Mouse (Mus musculus): ENCODE results near the gene Pou3f3.

DNA sequence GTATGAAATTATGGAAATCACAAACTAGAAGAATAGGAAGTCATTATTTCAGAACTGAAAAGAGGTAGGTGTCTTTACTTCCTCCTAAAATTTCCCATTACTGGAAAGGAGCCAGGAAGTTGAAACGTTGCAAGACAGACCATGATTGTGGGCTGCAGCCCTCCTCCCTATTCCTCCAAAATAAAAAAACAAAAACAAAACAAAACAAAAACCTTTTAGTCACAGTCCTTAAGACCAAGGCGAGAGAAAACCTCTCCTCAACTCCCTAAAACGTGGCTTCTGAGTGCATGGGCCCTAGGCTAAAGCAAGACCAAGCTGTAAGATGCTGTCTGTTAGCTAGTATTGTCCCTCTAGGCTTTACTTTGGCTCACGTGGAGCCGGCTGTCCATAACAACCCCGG is 11.7 kb upstream of the Pou3f3 start:
- TF ChIP-seq CTCF (IDR thresholded peaks at IDR 0.05; ENCODE audit: borderline replicate concordance, control insufficient read depth, extremely low read depth, insufficient read depth, low read length, poor library complexity) (no peak), POLR2A (IDR thresholded peaks at IDR 0.05; ENCODE audit: control insufficient read depth, extremely low read depth, insufficient read depth, low read length, poor library complexity) (no peak)
